Mouse (Mus musculus) Patski (cell line): ENCODE data around the gene Klhl21. TPM values are rescaled to one million over a fixed set of nuclear protein-coding genes. Genes with fewer than 3 reads are reported as not detected.

ENCODE experiments used
- ATAC-seq: fragments of 100-300 bp; one replicate; pipeline ENCODE4 v1.8.0; 2021
- CTCF ChIA-PET: fragments of 350-600 bp; sonication (Branson Sonifier 250); formaldehyde crosslinking; loops from one replicate; lab custom pipeline; 2022; ENCODE audit warnings: inconsistent platforms; lab: Charles Lee
- POLR2A ChIA-PET: fragments of 350-600 bp; sonication (Branson Sonifier 250); formaldehyde crosslinking; loops from one replicate; lab custom pipeline; 2022; ENCODE audit warnings: antibody characterized with exemption, inconsistent platforms; lab: Charles Lee
- DNase-seq: peaks from one replicate; pipeline ENCODE4 v3.0.0-alpha.2; 2011; ENCODE audit warnings: low read depth, low spot score
- H3K27me3 ChIP-seq: fragments of 371-371 bp; one replicate; pipeline ENCODE4 v1.5.1; 2021
- CTCF ChIP-seq: fragments of 100-300 bp; IDR thresholded peaks from one replicate; pipeline ENCODE4 v1.5.1; 2021
- in situ Hi-C: fragments of 300-500 bp; cut with MboI; formaldehyde crosslinking; loops from 3 replicates; pipeline ENCODE4 v1.11.1; 2018; ENCODE audit warnings: low pct_unique_long_range_greater_than_20kb, mixed read lengths
- polyA plus RNA-seq: library from polyadenylated mRNA; unstranded; gene quantifications from one replicate; pipeline ENCODE4 v1.2.3, GENCODE M21; 2021

Gene Klhl21
- polyA plus RNA-seq, 1 experiment from 2014 or later: 16.6 TPM

GRCm38 (mm10) chr4:152006812-152007211, 1.8 kb upstream of the Klhl21 start:
- DNase-seq (no peak), ATAC-seq (no peak)
- ChIA-PET CTCF (interaction anchor here (1.0 to 2.5 kb wide), 4 partner anchors 22 to 31 kb away, joined by 3 to 12 read pairs (median 4); no protein-coding TSS in a partner anchor), POLR2A (interaction anchor here (1.2 to 1.3 kb wide), 2 partner anchors 10 to 13 kb away, joined by 3 to 4 read pairs; no protein-coding TSS in a partner anchor)
- no peak for TF ChIP-seq CTCF
- no peaks in the 10 kb centered on the region for H3K27me3 ChIP-seq
- in situ Hi-C loops: no loop called here

- POLR2A ChIA-PET: interaction anchor here (0.7 to 2.1 kb wide), 6 partner anchors 11 to 92 kb away, joined by 3 to 6 read pairs (median 4); no protein-coding TSS in a partner anchor
- DNase-seq (no peak), ATAC-seq (peak; percentile 51)
- in situ Hi-C loops: no loop called here
- no peaks in the 10 kb centered on the region for H3K27me3 ChIP-seq
- CTCF ChIA-PET: interaction anchor here (1.0 to 2.5 kb wide), 4 partner anchors 19 to 27 kb away, joined by 3 to 12 read pairs (median 3); partner anchors contain the start of gene Thap3
- no peak for TF ChIP-seq CTCF
These were observed 989 bp upstream of the Klhl21 start for GRCm38 (mm10) chr4:152007481-152008147.

- H3K27me3 ChIP-seq: no peaks in the 10 kb centered on the region
- in situ Hi-C loops: no loop called here
- ATAC-seq (no peak), DNase-seq (no peak)
- ChIA-PET CTCF (interaction anchor here (1.0 to 2.5 kb wide), 3 partner anchors 19 to 28 kb away, joined by 3 to 12 read pairs (median 3); partner anchors contain the start of gene Thap3), POLR2A (interaction anchor here (1.2 to 2.1 kb wide), 4 partner anchors 14 to 27 kb away, joined by 3 to 7 read pairs (median 5); no protein-coding TSS in a partner anchor)
- no peak for TF ChIP-seq CTCF
These were observed 479 bp upstream of the Klhl21 start for GRCm38 (mm10) chr4:152008148-152008500.

GRCm38 (mm10) chr4:152009076-152010051, 761 bp downstream of the Klhl21 start:
- POLR2A ChIA-PET: interaction anchor here (1.0 to 2.1 kb wide), 7 partner anchors 11 to 20 kb away, joined by 3 to 8 read pairs (median 5); partner anchors contain the start of gene Phf13
- in situ Hi-C loops: no loop called here
- DNase-seq (no peak), ATAC-seq (peak; percentile 4)
- CTCF ChIA-PET: interaction anchor here (1.0 to 1.3 kb wide), 4 partner anchors 11 to 34 kb away, joined by 3 to 4 read pairs (median 3); partner anchors contain the start of gene Thap3
- no peaks in the 10 kb centered on the region for H3K27me3 ChIP-seq
- no peak for TF ChIP-seq CTCF

GRCm38 (mm10) chr4:152010091-152010706, 1.6 kb downstream of the Klhl21 start:
- H3K27me3 ChIP-seq: no peaks in the 10 kb centered on the region
- POLR2A ChIA-PET: interaction anchor here (1.0 to 2.1 kb wide), 5 partner anchors 14 to 21 kb away, joined by 3 to 8 read pairs (median 6); partner anchors contain the start of genes Phf13 and Thap3
- peak; percentile 40 for ATAC-seq
- in situ Hi-C loops: no loop called here
- TF ChIP-seq CTCF: no peak
- CTCF ChIA-PET: interaction anchor here (1.2 to 1.3 kb wide), 2 partner anchors 10 to 35 kb away, joined by 3 to 4 read pairs; no protein-coding TSS in a partner anchor
- no peak for DNase-seq

GRCm38 (mm10) chr4:152010707-152011134, 2.1 kb downstream of the Klhl21 start:
- no peak for ATAC-seq
- ChIA-PET POLR2A (interaction anchor here (1.2 kb wide), 1 partner anchor 22 kb away, joined by 3 read pairs; the partner anchor contains the start of gene Thap3), CTCF (no interaction called here)

GRCm38 (mm10) chr4:152011171-152011760, 2.7 kb downstream of the Klhl21 start:
- CTCF ChIA-PET: interaction anchor here (1.4 kb wide), 1 partner anchor 10 kb away, joined by 5 read pairs; no protein-coding TSS in a partner anchor

More at GRCm38 (mm10) chr4:152010707-152011134, 2.1 kb downstream of the Klhl21 start:
- in situ Hi-C loops: no loop called here
- DNase-seq: no peak
- TF ChIP-seq CTCF: no peak
- H3K27me3 ChIP-seq: no peaks in the 10 kb centered on the region

GRCm38 (mm10) chr4:152012109-152012508, 3.5 kb downstream of the Klhl21 start:
- no peaks in the 10 kb centered on the region for H3K27me3 ChIP-seq
- ChIA-PET POLR2A (no interaction called here), CTCF (interaction anchor here (0.7 to 1.4 kb wide), 3 partner anchors 9 to 26 kb away, joined by 3 to 5 read pairs (median 3); partner anchors contain the start of gene Tas1r1)
- ATAC-seq: no peak
- DNase-seq: no peak
- TF ChIP-seq CTCF: no peak
- in situ Hi-C loops: no loop called here

More at GRCm38 (mm10) chr4:152011171-152011760, 2.7 kb downstream of the Klhl21 start:
- no peak for TF ChIP-seq CTCF
- ATAC-seq: no peak
- no peak for DNase-seq
- H3K27me3 ChIP-seq: no peaks in the 10 kb centered on the region
- in situ Hi-C loops: no loop called here
- POLR2A ChIA-PET: interaction anchor here (1.2 kb wide), 1 partner anchor 22 kb away, joined by 3 read pairs; the partner anchor contains the start of gene Thap3
